Mouse (Mus musculus): ENCODE results near the gene Faap24. TPM values are rescaled to one million over a fixed set of nuclear protein-coding genes. Genes with fewer than 3 reads are reported as not detected.

Faap24 gene
- total RNA-seq, 2 experiments from 2014 or later: 14.1 to 17.6 TPM

DNA sequence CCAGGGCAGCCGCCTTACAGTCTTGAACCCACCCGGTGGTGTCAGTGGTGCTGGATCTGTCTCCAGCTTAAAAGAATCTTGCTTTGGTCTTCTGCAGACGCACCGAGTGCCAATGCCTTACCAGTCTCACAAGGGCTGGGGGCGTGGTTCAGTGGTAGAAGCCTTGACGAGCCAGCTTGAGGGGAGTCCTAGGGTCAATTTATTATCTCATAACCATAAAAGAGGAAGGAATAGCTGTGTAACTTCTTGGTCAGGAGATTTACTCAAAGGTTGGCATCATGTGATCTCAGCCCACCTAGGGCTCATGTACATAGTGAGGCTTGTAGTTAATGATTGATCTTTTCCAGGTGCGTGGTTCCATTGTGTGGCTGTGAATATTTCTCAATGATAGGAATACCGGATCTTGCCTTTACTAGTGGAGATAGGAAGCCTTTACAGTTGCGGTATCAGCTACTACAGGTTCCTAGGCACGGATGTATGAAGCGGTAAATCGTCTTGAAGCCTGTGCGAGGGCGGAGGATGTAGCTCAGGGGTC lies 24.1 kb downstream of the Faap24 start:
- no peak for ATAC-seq (replicated peaks; ENCODE audit: low FRiP score, poor library complexity, severe bottlenecking)

DNA sequence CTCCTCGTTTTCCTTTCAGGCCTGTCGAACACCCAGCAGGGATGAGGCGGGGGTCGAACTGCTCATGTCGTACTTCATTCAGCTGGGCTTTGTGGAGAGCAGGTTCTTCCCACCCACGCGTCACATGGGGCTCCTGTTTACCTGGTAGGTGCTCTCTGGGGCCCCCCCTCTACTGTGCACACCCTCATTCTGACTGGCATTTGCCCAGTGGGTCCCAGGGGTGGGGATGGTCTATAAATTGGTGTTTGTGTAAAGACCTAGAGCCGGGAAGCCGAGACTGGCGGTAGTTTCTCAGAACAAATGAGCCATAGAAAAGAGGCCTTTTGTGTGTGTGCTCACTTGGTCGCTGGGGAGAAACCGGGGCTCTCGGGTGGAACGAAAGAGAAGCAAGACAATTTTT lies 25.5 kb downstream of the Faap24 start:
- no peak for ATAC-seq (replicated peaks; ENCODE audit: low FRiP score, poor library complexity, severe bottlenecking)

- ATAC-seq (replicated peaks; ENCODE audit: low FRiP score, poor library complexity, severe bottlenecking): no peak
These were observed 31.3 kb downstream of the Faap24 start for GRCm38 (mm10) chr7:35365161-35365910.

DNA sequence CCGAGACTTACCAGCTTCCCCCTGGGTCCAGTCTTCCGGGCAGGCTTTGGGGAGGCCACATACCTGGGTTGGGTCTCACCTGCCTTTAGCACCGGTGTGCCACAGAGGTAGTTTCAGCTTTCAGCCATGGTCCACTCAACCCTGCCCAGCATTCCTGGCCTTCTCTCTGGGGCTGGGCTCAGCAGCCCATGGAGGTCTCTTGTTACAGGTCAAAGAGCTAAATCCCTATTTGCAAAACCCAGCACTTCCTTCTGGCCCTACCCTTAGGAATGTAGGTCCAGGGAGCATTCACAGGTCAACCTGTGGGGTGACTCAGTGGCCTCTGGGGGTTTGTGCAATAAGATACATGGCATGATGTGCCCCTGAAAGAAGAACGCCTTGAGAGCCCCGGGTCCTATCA lies 33.8 kb downstream of the Faap24 start:
- ATAC-seq (replicated peaks; ENCODE audit: low FRiP score, poor library complexity, severe bottlenecking): no peak

DNA sequence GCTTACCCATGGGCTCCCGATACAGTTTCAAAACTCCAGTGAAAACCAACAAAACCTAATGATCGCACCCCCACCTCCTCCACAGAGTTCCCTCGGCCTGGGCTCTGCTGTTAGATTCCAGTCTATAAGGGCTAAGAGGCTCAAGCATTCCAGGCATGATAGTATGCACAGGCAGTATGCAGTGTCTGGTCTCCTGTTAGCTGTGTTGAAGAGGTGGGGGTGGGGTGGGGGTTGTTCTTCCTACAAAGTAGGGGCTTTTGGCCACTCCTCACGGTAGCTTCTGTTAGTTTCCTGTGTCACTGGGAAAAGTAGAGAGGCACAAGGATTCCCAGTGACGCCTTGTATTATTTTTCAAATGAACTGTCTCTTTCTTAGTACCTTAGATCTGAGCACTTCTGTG lies 34.4 kb downstream of the Faap24 start:
- ATAC-seq (replicated peaks; ENCODE audit: low FRiP score, poor library complexity, severe bottlenecking): no peak

- ATAC-seq (replicated peaks; ENCODE audit: low FRiP score, poor library complexity, severe bottlenecking): no peak
These were observed 39.0 kb downstream of the Faap24 start for GRCm38 (mm10) chr7:35357621-35358020.

DNA sequence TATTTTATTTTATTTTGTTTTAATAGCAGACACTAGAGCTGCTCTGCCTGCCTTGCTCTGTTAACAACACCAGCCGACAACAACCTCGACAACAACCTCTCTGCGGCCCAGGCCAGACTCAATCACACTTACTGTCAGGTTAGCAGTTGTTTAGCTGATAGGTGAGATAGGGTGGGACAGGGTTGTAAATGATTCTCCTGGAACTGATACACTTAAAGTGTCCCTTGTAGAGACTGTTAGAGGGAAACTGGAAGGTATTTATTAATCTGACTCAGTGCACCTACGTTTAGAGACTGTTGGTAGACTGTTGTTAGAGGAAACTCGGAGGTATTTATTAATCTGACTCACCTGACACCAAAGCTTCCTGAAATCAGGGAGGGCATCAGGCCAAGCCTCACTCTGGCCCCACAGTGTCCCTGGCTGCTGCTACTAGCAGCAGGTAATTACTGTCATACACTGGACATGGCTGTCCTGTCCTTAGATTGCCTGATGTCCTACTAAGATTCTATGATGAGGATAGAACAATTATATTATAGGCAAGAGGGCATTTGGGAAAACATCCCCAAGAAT lies 41.2 kb downstream of the Faap24 start:
- ATAC-seq (replicated peaks; ENCODE audit: low FRiP score, poor library complexity, severe bottlenecking): no peak

DNA sequence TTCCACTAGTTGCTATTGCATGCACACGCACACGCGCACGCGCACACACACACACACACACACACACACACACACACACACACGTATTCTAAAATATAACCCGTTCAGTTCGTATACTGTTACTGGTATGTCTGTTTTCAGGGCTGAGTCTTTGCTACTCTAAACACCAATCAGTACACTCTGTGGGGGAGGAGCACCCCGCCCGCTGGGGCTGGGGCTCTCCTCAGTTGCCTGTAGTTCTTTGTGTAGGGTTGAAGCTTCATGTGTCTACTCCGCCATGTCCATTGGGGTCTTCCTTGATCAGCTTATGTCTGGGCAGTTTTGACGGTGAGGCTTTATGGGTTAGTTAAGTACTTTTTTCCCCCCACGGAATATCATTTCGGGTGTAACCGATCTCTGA lies 43.3 kb downstream of the Faap24 start:
- no peak for ATAC-seq (replicated peaks; ENCODE audit: low FRiP score, poor library complexity, severe bottlenecking)

- no peak for ATAC-seq (replicated peaks; ENCODE audit: low FRiP score, poor library complexity, severe bottlenecking)
These were observed 45.5 kb downstream of the Faap24 start for GRCm38 (mm10) chr7:35351155-35351554.

- no peak for ATAC-seq (replicated peaks; ENCODE audit: low FRiP score, poor library complexity, severe bottlenecking)
These were observed 46.6 kb downstream of the Faap24 start for GRCm38 (mm10) chr7:35349886-35350684.

DNA sequence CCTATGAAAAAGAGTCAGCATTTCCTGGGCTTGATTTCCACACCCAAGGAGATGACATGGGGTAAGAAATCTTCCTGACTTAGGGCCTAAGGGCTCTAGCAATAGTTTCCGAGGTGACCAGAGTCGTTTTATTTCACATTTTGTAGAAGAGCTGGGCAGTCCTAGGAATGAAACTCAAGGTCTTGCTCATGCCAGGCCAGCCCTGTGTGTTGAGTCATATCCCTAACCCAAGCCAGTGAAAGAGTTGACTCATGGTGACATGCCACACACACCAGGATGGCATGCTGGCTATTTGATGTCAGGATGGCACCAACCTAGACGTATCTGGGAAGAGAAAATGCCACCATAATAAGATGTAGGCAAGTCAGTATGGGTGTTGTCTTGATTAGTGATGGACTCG lies 47.6 kb downstream of the Faap24 start:
- ATAC-seq (replicated peaks; ENCODE audit: low FRiP score, poor library complexity, severe bottlenecking): no peak

DNA sequence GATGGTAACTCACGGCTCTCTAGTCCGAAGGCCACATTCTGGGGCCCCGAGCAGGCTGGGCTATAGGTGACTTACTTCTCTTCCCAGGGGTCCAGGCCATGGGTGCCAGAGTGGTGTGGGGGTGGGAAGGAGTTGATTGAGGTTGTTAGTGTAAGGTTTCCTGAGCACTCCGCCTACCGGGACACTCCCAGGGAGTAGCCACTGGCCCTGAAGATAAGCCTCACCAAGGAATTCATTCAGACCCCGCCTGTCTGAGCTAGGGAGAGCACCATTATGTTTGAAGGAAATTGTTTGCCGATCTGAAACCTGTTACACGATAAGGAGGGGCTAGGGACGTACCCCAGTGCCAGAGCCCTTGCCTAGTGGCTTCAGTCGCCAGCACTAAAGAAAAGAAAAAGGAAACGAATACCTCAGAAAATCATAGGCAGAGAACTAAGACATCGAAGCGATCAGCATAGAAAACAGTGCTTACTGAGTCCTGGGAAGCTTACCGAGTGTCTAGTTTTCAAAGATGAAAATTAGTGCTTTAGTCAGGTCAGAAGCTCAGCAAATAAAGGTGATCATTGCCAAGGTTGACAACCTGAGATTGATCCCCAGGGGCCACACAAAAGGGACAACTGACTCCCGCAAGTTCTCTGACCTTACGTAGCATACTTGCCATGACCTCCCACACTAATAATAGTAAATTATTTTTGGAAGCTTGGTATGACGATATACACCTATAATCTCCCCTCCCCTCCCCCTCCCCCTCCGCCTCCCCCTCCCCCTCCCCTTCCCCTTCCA lies 48.5 kb downstream of the Faap24 start:
- no peak for ATAC-seq (replicated peaks; ENCODE audit: low FRiP score, poor library complexity, severe bottlenecking)

GRCm38 (mm10) chr7:35344785-35345330 lies 51.8 kb downstream of the Faap24 start:
- ATAC-seq (replicated peaks; ENCODE audit: low FRiP score, poor library complexity, severe bottlenecking): no peak

GRCm38 (mm10) chr7:35342498-35342897 lies 54.1 kb downstream of the Faap24 start:
- ATAC-seq (replicated peaks; ENCODE audit: low FRiP score, poor library complexity, severe bottlenecking): no peak

Other genes with a start within 250 kb of the Faap24 start
- gene Slc7a10, start 210.5 kb downstream of the Faap24 start, total RNA-seq (2015; ENCODE audit: low replicate concordance): not detected in 2 replicates
- gene Slc7a10, start 210.5 kb downstream of the Faap24 start, total RNA-seq (2017; ENCODE audit: low replicate concordance): not detected in 2 replicates
- not detected in 2 replicates for gene Lrp3, start 181.3 kb downstream of the Faap24 start, total RNA-seq (2015; ENCODE audit: low replicate concordance)
- gene Lrp3, start 181.3 kb downstream of the Faap24 start, total RNA-seq (2017; ENCODE audit: low replicate concordance): not detected in 2 replicates
- 1.1 and 2.9 TPM in 2 replicates for gene Gpatch1, start 78.4 kb downstream of the Faap24 start, total RNA-seq (2015; ENCODE audit: low replicate concordance)
- 2.4 and 3.0 TPM in 2 replicates for gene Gpatch1, start 78.4 kb downstream of the Faap24 start, total RNA-seq (2017; ENCODE audit: low replicate concordance)
- gene Rhpn2, start 62.7 kb downstream of the Faap24 start, total RNA-seq (2015; ENCODE audit: low replicate concordance): not detected in 2 replicates
- not detected in 2 replicates for gene Rhpn2, start 62.7 kb downstream of the Faap24 start, total RNA-seq (2017; ENCODE audit: low replicate concordance)
- 39.0 and 47.2 TPM in 2 replicates for gene Cep89, start 199 bp upstream of the Faap24 start, total RNA-seq (2015; ENCODE audit: low replicate concordance)
- gene Cep89, start 199 bp upstream of the Faap24 start, total RNA-seq (2017; ENCODE audit: low replicate concordance): 56.1 and 118 TPM in 2 replicates
- not detected in 2 replicates for gene Slc7a9, start 52.0 kb upstream of the Faap24 start, total RNA-seq (2015; ENCODE audit: low replicate concordance)
- not detected in 2 replicates for gene Slc7a9, start 52.0 kb upstream of the Faap24 start, total RNA-seq (2017; ENCODE audit: low replicate concordance)
- gene Tdrd12, start 140.9 kb upstream of the Faap24 start, total RNA-seq (2015; ENCODE audit: low replicate concordance): 3.4 TPM in 1 of 2 replicates, not detected in the other
- not detected in 2 replicates for gene Tdrd12, start 140.9 kb upstream of the Faap24 start, total RNA-seq (2017; ENCODE audit: low replicate concordance)
- 129 and 165 TPM in 2 replicates for gene Nudt19, start 159.5 kb upstream of the Faap24 start, total RNA-seq (2015; ENCODE audit: low replicate concordance)
- gene Nudt19, start 159.5 kb upstream of the Faap24 start, total RNA-seq (2017; ENCODE audit: low replicate concordance): 36.3 and 55.8 TPM in 2 replicates
- gene Rgs9bp, start 188.7 kb upstream of the Faap24 start, total RNA-seq (2015; ENCODE audit: low replicate concordance): 0.36 TPM in 1 of 2 replicates, not detected in the other
- 0.38 TPM in 1 of 2 replicates, not detected in the other for gene Rgs9bp, start 188.7 kb upstream of the Faap24 start, total RNA-seq (2017; ENCODE audit: low replicate concordance)
- gene Ankrd27, start 189.4 kb upstream of the Faap24 start, total RNA-seq (2015; ENCODE audit: low replicate concordance): 38.6 and 41.1 TPM in 2 replicates
- 9.5 and 13.2 TPM in 2 replicates for gene Ankrd27, start 189.4 kb upstream of the Faap24 start, total RNA-seq (2017; ENCODE audit: low replicate concordance)

Measured in erythroid progenitor cell, adult 5-6 weeks (primary cell).